Mouse (Mus musculus) CH12.LX (cell line): ENCODE results near the gene Tnik.

Experiments used
- BHLHE40 ChIP-seq: IDR thresholded peaks from 2 replicates; pipeline ENCODE4 v1.6.1; 2011; ENCODE audit warnings: mild to moderate bottlenecking, low read depth, low read length, improper control_type of control experiment
- CHD1 ChIP-seq: IDR thresholded peaks from 2 replicates; pipeline ENCODE4 v1.6.1; 2012; ENCODE audit warnings: low read depth, low read length, improper control_type of control experiment, inconsistent platforms
- CTCF ChIP-seq, 2 experiments: IDR thresholded peaks in 1 of 2; conservative IDR thresholded peaks in 1 of 2; 2 replicates each; pipeline ENCODE4 v1.5.1; 2011 to 2012; ENCODE audit warnings: low read depth in 2 of 2, low read length in 2 of 2, improper control_type of control experiment in 1 of 2, inconsistent platforms in 1 of 2, mild to moderate bottlenecking in 1 of 2, moderate library complexity in 1 of 2
- E2F4 ChIP-seq: IDR thresholded peaks from 2 replicates; pipeline ENCODE4 v1.6.1; 2011; ENCODE audit warnings: low read depth, low read length, improper control_type of control experiment; ENCODE audit not compliant: insufficient replicate concordance
- EP300 ChIP-seq: IDR thresholded peaks from 2 replicates; pipeline ENCODE4 v1.6.1; 2011; ENCODE audit warnings: low read length, improper control_type of control experiment
- JUND ChIP-seq: conservative IDR thresholded peaks from 2 replicates; pipeline ENCODE4 v1.6.1; 2011; ENCODE audit warnings: low read depth, low read length, improper control_type of control experiment
- MAFK ChIP-seq: IDR thresholded peaks from 2 replicates; pipeline ENCODE4 v1.6.1; 2011; ENCODE audit warnings: low read length, improper control_type of control experiment; ENCODE audit not compliant: insufficient replicate concordance
- MXI1 ChIP-seq: IDR thresholded peaks from 2 replicates; pipeline ENCODE4 v1.6.1; 2011; ENCODE audit warnings: mild to moderate bottlenecking, low read depth, low read length, improper control_type of control experiment
- PAX5 ChIP-seq: IDR thresholded peaks from 2 replicates; pipeline ENCODE4 v1.6.1; 2012; ENCODE audit warnings: low read length, inconsistent platforms, mixed read lengths
- POLR2A ChIP-seq: IDR thresholded peaks from 2 replicates; pipeline ENCODE4 v1.6.1; 2011; ENCODE audit warnings: low read depth, mild to moderate bottlenecking, improper control_type of control experiment, low read length
- SIN3A ChIP-seq: IDR thresholded peaks from 2 replicates; pipeline ENCODE4 v1.6.1; 2012; ENCODE audit warnings: low read length, improper control_type of control experiment, inconsistent platforms
- UBTF ChIP-seq: IDR thresholded peaks from 2 replicates; pipeline ENCODE4 v1.6.1; 2012; ENCODE audit warnings: low read depth, mild to moderate bottlenecking, inconsistent platforms, low read length, improper control_type of control experiment, moderate library complexity
- ZMIZ1 ChIP-seq: IDR thresholded peaks from 2 replicates; pipeline ENCODE4 v1.6.1; 2012; ENCODE audit warnings: low read depth, mild to moderate bottlenecking, inconsistent platforms, low read length, improper control_type of control experiment
- ZNF384 ChIP-seq: IDR thresholded peaks from 2 replicates; pipeline ENCODE4 v1.6.1; 2012; ENCODE audit warnings: low read depth, low read length, improper control_type of control experiment, inconsistent platforms

DNA sequence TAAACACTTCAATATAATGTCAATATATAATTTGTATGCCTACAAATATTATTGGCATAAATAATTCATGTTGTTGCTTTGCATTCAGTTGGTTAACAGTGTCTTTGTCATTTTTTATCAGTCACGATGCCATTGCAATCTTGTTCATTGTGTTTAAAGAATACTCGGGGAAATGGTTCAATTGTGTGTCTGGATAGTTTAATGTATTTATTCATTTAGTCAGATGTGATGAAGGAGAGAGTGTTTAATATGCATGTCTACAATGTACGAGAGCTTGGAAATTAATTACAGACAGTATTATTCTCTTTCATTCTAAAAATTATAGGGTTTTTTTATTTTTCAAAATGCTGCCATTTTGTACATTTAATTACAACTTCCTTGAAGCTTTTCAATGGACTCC is 190.4 kb downstream of the Tnik start:
- no peak for TF ChIP-seq EP300
- TF ChIP-seq CTCF (conservative IDR thresholded peaks at IDR 0.05 in 1 of 2, IDR thresholded peaks at IDR 0.05 in 1 of 2; ENCODE audit: low read depth in 2 of 2, low read length in 2 of 2): no peak
- TF ChIP-seq CHD1: no peak
- no peak for TF ChIP-seq MAFK
- no peak for TF ChIP-seq BHLHE40
- no peak for TF ChIP-seq JUND
- TF ChIP-seq SIN3A: no peak
- TF ChIP-seq POLR2A: no peak
- no peak for TF ChIP-seq ZMIZ1
- no peak for TF ChIP-seq PAX5
- no peak for TF ChIP-seq E2F4
- no peak for TF ChIP-seq ZNF384
- no peak for TF ChIP-seq UBTF
- TF ChIP-seq MXI1: no peak
